Mouse (Mus musculus): ENCODE data around the gene Olfr800. TPM values are rescaled to one million over a fixed set of nuclear protein-coding genes. Genes with fewer than 3 reads are reported as not detected.

Olfr800 gene
- 0.01 TPM in 1 of 2 replicates, not detected in the other for polyA plus RNA-seq (2012)

- H3K27me3 ChIP-seq (ENCODE audit: control insufficient read depth), result no peaks in the 10 kb centered on the region
- TF ChIP-seq TAL1 (IDR thresholded peaks at IDR 0.05; ENCODE audit: low read length) (no peak), GATA1 (IDR thresholded peaks at IDR 0.05; ENCODE audit: low read length) (no peak)
- H3K4me3 ChIP-seq (replicated peaks), result no peak within 1 kb of the TSS
- H3K36me3 ChIP-seq (ENCODE audit: control insufficient read depth), result no peaks in the 10 kb centered on the region
- no peaks in the 10 kb centered on the region for H3K9me3 ChIP-seq (ENCODE audit: control insufficient read depth, low read length)
- H3K4me1 ChIP-seq (ENCODE audit: control insufficient read depth), result no peaks in the 10 kb centered on the region
Observed at GRCm38 (mm10) chr10:129657394-129657793, at the start of gene Olfr800. TSS of gene Olfr800 (plus strand) at chr10:129657694.

GRCm38 (mm10) chr10:129612470-129612869 lies 45.0 kb upstream of the Olfr800 start, which contains the start of gene Olfr796:
TSS of gene Olfr796 (minus strand) at chr10:129612570.
- no peaks in the 10 kb centered on the region for H3K36me3 ChIP-seq (ENCODE audit: control insufficient read depth)
- no peaks in the 10 kb centered on the region for H3K27me3 ChIP-seq (ENCODE audit: control insufficient read depth)
- no peaks in the 10 kb centered on the region for H3K4me1 ChIP-seq (ENCODE audit: control insufficient read depth)
- peaks cover 9% of the 10 kb centered on the region for H3K9me3 ChIP-seq (ENCODE audit: control insufficient read depth, low read length)
- no peak for TF ChIP-seq GATA1 (IDR thresholded peaks at IDR 0.05; ENCODE audit: low read length)
- TF ChIP-seq TAL1 (IDR thresholded peaks at IDR 0.05; ENCODE audit: low read length), result no peak
- H3K4me3 ChIP-seq (replicated peaks), result no peak within 1 kb of the TSS

GRCm38 (mm10) chr10:129621724-129622123 lies 35.8 kb upstream of the Olfr800 start:
- Histone ChIP-seq H3K27me3 (ENCODE audit: control insufficient read depth) (no peaks in the 10 kb centered on the region), H3K4me1 (ENCODE audit: control insufficient read depth) (no peaks in the 10 kb centered on the region), H3K36me3 (ENCODE audit: control insufficient read depth) (no peaks in the 10 kb centered on the region), H3K4me3 (replicated peaks) (no peak overlapping the region), H3K9me3 (ENCODE audit: control insufficient read depth, low read length) (no peaks in the 10 kb centered on the region)
- TF ChIP-seq GATA1 (IDR thresholded peaks at IDR 0.05; ENCODE audit: low read length), result no peak
- no peak for TF ChIP-seq TAL1 (IDR thresholded peaks at IDR 0.05; ENCODE audit: low read length)

- Histone ChIP-seq H3K27me3 (ENCODE audit: control insufficient read depth) (no peaks in the 10 kb centered on the region), H3K36me3 (ENCODE audit: control insufficient read depth) (no peaks in the 10 kb centered on the region), H3K4me3 (replicated peaks) (no peak overlapping the region), H3K9me3 (ENCODE audit: control insufficient read depth, low read length) (no peaks in the 10 kb centered on the region), H3K4me1 (ENCODE audit: control insufficient read depth) (no peaks in the 10 kb centered on the region)
- TF ChIP-seq TAL1 (IDR thresholded peaks at IDR 0.05; ENCODE audit: low read length) (no peak), GATA1 (IDR thresholded peaks at IDR 0.05; ENCODE audit: low read length) (no peak)
Observed at GRCm38 (mm10) chr10:129623251-129623650, 34.2 kb upstream of the Olfr800 start.

- Histone ChIP-seq H3K4me1 (ENCODE audit: control insufficient read depth) (no peaks in the 10 kb centered on the region), H3K27me3 (ENCODE audit: control insufficient read depth) (no peaks in the 10 kb centered on the region), H3K36me3 (ENCODE audit: control insufficient read depth) (no peaks in the 10 kb centered on the region), H3K4me3 (replicated peaks) (no peak within 1 kb of the TSS), H3K9me3 (ENCODE audit: control insufficient read depth, low read length) (no peaks in the 10 kb centered on the region)
- no peak for TF ChIP-seq GATA1 (IDR thresholded peaks at IDR 0.05; ENCODE audit: low read length)
- TF ChIP-seq TAL1 (IDR thresholded peaks at IDR 0.05; ENCODE audit: low read length), result no peak
Observed at GRCm38 (mm10) chr10:129627834-129628233, 29.7 kb upstream of the Olfr800 start, which contains the start of gene Olfr798. TSS of gene Olfr798 (minus strand) at chr10:129627934.

GRCm38 (mm10) chr10:129637184-129637583 lies 20.3 kb upstream of the Olfr800 start, which contains the start of gene Olfr799:
TSS of gene Olfr799 (plus strand) at chr10:129637484.
- Histone ChIP-seq H3K4me3 (replicated peaks) (no peak within 1 kb of the TSS), H3K36me3 (ENCODE audit: control insufficient read depth) (no peaks in the 10 kb centered on the region)
- TF ChIP-seq TAL1 (IDR thresholded peaks at IDR 0.05; ENCODE audit: low read length) (no peak), GATA1 (IDR thresholded peaks at IDR 0.05; ENCODE audit: low read length) (no peak)

GRCm38 (mm10) chr10:129651763-129652162 lies 5.7 kb upstream of the Olfr800 start:
- H3K4me3 ChIP-seq (replicated peaks), result no peak overlapping the region
- TF ChIP-seq GATA1 (IDR thresholded peaks at IDR 0.05; ENCODE audit: low read length) (no peak), TAL1 (IDR thresholded peaks at IDR 0.05; ENCODE audit: low read length) (no peak)
- H3K36me3 ChIP-seq (ENCODE audit: control insufficient read depth), result no peaks in the 10 kb centered on the region
- no peaks in the 10 kb centered on the region for H3K4me1 ChIP-seq (ENCODE audit: control insufficient read depth)
- peaks cover 4% of the 10 kb centered on the region; the same call in 1 of the 2 replicates for H3K9me3 ChIP-seq (ENCODE audit: control insufficient read depth, low read length)
- H3K27me3 ChIP-seq (ENCODE audit: control insufficient read depth), result no peaks in the 10 kb centered on the region

More at GRCm38 (mm10) chr10:129637184-129637583, 20.3 kb upstream of the Olfr800 start, which contains the start of gene Olfr799:
- Histone ChIP-seq H3K27me3 (ENCODE audit: control insufficient read depth) (no peaks in the 10 kb centered on the region), H3K9me3 (ENCODE audit: control insufficient read depth, low read length) (no peaks in the 10 kb centered on the region), H3K4me1 (ENCODE audit: control insufficient read depth) (no peaks in the 10 kb centered on the region)

GRCm38 (mm10) chr10:129673765-129674164 lies 16.3 kb downstream of the Olfr800 start, which contains the start of gene Olfr801:
TSS of gene Olfr801 (minus strand) at chr10:129673865.
- TF ChIP-seq GATA1 (IDR thresholded peaks at IDR 0.05; ENCODE audit: low read length) (no peak), TAL1 (IDR thresholded peaks at IDR 0.05; ENCODE audit: low read length) (no peak)
- Histone ChIP-seq H3K9me3 (ENCODE audit: control insufficient read depth, low read length) (no peaks in the 10 kb centered on the region; the same call in 1 of the 2 replicates), H3K4me3 (replicated peaks) (no peak within 1 kb of the TSS), H3K4me1 (ENCODE audit: control insufficient read depth) (no peaks in the 10 kb centered on the region), H3K27me3 (ENCODE audit: control insufficient read depth) (no peaks in the 10 kb centered on the region), H3K36me3 (ENCODE audit: control insufficient read depth) (no peaks in the 10 kb centered on the region)

- TF ChIP-seq GATA1 (IDR thresholded peaks at IDR 0.05; ENCODE audit: low read length) (no peak), TAL1 (IDR thresholded peaks at IDR 0.05; ENCODE audit: low read length) (no peak)
- H3K4me1 ChIP-seq (ENCODE audit: control insufficient read depth), result no peaks in the 10 kb centered on the region
Observed at GRCm38 (mm10) chr10:129688069-129688468, 30.6 kb downstream of the Olfr800 start, which contains the start of gene Olfr802. TSS of gene Olfr802 (minus strand) at chr10:129688169.

More at GRCm38 (mm10) chr10:129688069-129688468, 30.6 kb downstream of the Olfr800 start, which contains the start of gene Olfr802:
- Histone ChIP-seq H3K27me3 (ENCODE audit: control insufficient read depth) (no peaks in the 10 kb centered on the region), H3K36me3 (ENCODE audit: control insufficient read depth) (no peaks in the 10 kb centered on the region), H3K9me3 (ENCODE audit: control insufficient read depth, low read length) (no peaks in the 10 kb centered on the region), H3K4me3 (replicated peaks) (no peak within 1 kb of the TSS)
